Mouse (Mus musculus) stomach, embryonic 16.5 days (tissue): ENCODE data around the gene Keap1. TPM values are rescaled to one million over a fixed set of nuclear protein-coding genes. Genes with fewer than 3 reads are reported as not detected.
A peak's percentile ranks its signal among the peaks of the same experiment; 100 is the strongest.
"Not testable (repeated sequence)": the region's sequence is repeated elsewhere in the genome, so short reads cannot be mapped to it uniquely, and the experiment has no call there.

Source experiments
- ATAC-seq: fragments of 200-750 bp; cut with Nextera tagmentation; 2 replicates; pipeline ENCODE4 v1.8.0; 2017; ENCODE audit warnings: moderate number of reproducible peaks, moderate TSS enrichment; ENCODE audit not compliant: insufficient read depth, low FRiP score
- H3K27ac ChIP-seq: fragments of 300-500 bp; sonication (generic); 2 replicates; pipeline ENCODE4 v1.5.1; 2014; ENCODE audit warnings: low read length
- H3K27me3 ChIP-seq: fragments of 300-500 bp; sonication (generic); 2 replicates; pipeline ENCODE4 v1.6.1; 2014; ENCODE audit warnings: low read length, control low read depth, mixed read lengths; ENCODE audit not compliant: control insufficient read depth, insufficient read depth
- H3K36me3 ChIP-seq: fragments of 300-500 bp; sonication (generic); 2 replicates; pipeline ENCODE4 v1.6.1; 2014; ENCODE audit warnings: low read length; ENCODE audit not compliant: control insufficient read depth, insufficient read depth
- H3K4me1 ChIP-seq: fragments of 300-500 bp; sonication (generic); 2 replicates; pipeline ENCODE4 v1.6.1; 2014; ENCODE audit warnings: low read length, control low read depth, mixed read lengths; ENCODE audit not compliant: control insufficient read depth, insufficient read depth
- H3K4me2 ChIP-seq: fragments of 300-500 bp; sonication (generic); 2 replicates; pipeline ENCODE4 v1.6.1; 2014; ENCODE audit warnings: low read depth, low read length, mixed read lengths
- H3K4me3 ChIP-seq: fragments of 300-500 bp; sonication (generic); replicated peaks from 2 replicates; pipeline ENCODE4 v1.5.1; 2014; ENCODE audit warnings: mild to moderate bottlenecking, low read length
- H3K9ac ChIP-seq: fragments of 300-500 bp; sonication (generic); 2 replicates; pipeline ENCODE4 v1.6.1; 2014; ENCODE audit warnings: low read length
- H3K9me3 ChIP-seq: fragments of 300-500 bp; sonication (generic); replicated peaks from 2 replicates; pipeline ENCODE4 v1.6.1; 2016; ENCODE audit warnings: low read length, control low read depth; ENCODE audit not compliant: control insufficient read depth
- WGBS: fragments of 180-500 bp; shearing (Covaris S2); extraction: QIAGEN DNeasy Blood & Tissue Kit; methylation state at CpG from one replicate; pipeline ENCODE4 v1.1.7; 2014; 5-methylcytosine and 5-hydroxymethylcytosine counted together
- polyA plus RNA-seq: library from polyadenylated mRNA; unstranded; fragments of >200 nt; fragmentation: Nextera tagmentation; extraction: Ambion mirVana; gene quantifications from 2 replicates; pipeline ENCODE4 v1.2.1, GENCODE M21; 2015

The Keap1 gene
- polyA plus RNA-seq, 1 experiment from 2014 or later: 52.5 TPM

DNA sequence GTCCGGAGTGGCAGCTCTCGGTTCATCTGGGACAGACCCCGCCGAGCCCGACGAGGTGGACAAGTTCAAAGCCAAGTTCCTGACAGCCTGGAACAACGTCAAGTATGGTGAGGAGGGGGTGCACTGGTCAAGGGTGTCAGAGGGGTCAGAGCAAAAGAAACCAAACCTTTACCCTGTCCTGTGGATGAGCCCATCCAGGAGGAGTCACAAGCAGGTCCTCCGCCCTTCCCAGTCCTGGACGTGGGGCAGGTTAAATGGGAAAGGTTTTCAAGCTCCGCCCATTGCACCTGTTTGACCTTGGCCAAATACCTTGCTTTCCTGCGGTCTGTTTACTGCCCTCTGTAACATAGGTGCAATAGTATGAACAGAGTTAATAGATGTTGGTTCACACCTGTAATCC is 26.4 kb upstream of the Keap1 start:
- peak; percentile 24; the same call in 1 of the 2 replicates for ATAC-seq
- 5% methylated on average over 11 of the region's 11 CpGs for WGBS

DNA sequence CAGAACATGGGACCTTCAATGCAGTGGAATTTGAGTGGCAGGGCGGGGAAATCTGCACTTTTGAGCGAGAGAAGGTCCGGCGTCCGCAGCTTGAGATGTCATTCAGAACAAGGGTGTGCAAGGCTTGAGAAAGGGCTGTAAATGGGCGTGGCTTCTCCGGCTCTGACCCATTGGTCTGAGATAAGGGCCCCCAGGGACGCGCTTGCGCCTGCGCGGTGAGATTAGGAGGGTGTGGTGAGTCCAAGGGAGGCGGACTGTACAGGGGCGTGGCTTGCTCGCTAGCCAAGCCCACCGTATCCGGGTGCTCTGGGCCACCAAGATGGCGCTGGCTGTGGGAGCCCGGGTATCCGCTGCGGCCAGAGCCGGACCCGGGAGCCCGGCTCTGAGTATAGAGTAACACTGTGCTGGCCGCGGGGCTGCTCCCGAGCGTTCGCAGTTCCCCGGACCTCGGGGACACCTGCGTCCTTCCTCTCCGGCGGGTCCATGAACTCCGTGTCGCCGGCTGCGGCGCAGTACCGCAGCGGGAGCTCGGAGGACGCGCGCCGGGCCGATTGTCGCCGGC is 25.9 kb upstream of the Keap1 start, which contains the start of gene Atg4d:
TSS of gene Atg4d (plus strand) at position 294 of the 562 bp plus-strand sequence.
- Histone ChIP-seq H3K9me3 (no peaks in the 10 kb centered on the region), H3K4me3 (peak within 1 kb of the TSS; percentile 77), H3K9ac (peak within 1 kb of the TSS; percentile 89), H3K36me3 (peaks cover 7% of the 10 kb centered on the region; the same call in 1 of the 2 replicates), H3K4me2 (peak within 1 kb of the TSS; percentile 57), H3K27ac (peak within 1 kb of the TSS; percentile 79), H3K27me3 (no peaks in the 10 kb centered on the region), H3K4me1 (peaks cover 19% of the 10 kb centered on the region)
- under 1% methylated on average over 49 of the region's 49 CpGs for WGBS
- ATAC-seq: peak; percentile 99

More for the DNA sequence above, 26.4 kb upstream of the Keap1 start:
- H3K27ac ChIP-seq: peak overlapping the region; percentile 79
- no peaks in the 10 kb centered on the region for H3K9me3 ChIP-seq
- H3K4me2 ChIP-seq: peak overlapping the region; percentile 57
- peak overlapping the region; percentile 77 for H3K4me3 ChIP-seq
- peaks cover 19% of the 10 kb centered on the region for H3K4me1 ChIP-seq
- H3K36me3 ChIP-seq: peaks cover 12% of the 10 kb centered on the region
- no peaks in the 10 kb centered on the region for H3K27me3 ChIP-seq
- peak overlapping the region; percentile 89 for H3K9ac ChIP-seq

DNA sequence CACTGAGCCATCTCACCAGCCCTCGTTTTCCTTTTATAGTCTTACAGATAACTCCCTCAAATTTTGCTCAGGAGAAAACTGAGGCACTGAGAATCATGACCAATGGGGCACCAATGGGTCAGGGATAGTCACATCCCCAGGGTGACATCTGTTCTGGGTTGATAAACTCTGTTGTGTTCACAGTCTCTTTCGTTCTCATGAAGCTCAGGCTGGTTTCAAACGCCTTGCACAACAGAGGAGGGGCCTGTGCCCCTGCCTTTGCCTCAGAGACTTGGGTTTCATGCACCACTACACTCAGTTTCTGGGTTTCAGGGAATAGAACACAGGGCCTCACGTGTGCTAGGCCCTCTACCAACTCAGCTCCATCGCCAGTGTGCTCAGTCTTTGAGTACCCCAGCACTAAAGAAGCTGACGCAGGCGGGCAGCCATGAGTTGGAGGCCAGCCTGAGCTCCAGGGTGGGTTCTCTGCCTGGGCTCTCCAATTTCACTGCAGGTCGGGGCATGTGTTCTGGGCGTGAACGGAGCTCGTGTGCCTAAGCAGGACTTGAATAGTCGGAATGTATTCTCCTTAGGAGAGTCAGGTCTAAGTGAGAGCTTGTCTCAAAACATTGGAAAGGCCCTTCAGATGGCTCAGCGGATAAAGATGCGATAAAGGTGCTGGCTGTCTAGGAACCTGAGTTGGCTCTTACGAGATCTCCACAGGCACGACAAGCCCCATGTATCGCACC is 25.3 kb upstream of the Keap1 start:
- WGBS: 17% methylated on average over 17 of the region's 17 CpGs
- H3K4me1 ChIP-seq: peaks cover 19% of the 10 kb centered on the region
- H3K27me3 ChIP-seq: no peaks in the 10 kb centered on the region
- peak overlapping the region; percentile 77 for H3K4me3 ChIP-seq
- H3K36me3 ChIP-seq: peaks cover 6% of the 10 kb centered on the region; the same call in 1 of the 2 replicates
- H3K9ac ChIP-seq: peak overlapping the region; percentile 89
- no peaks in the 10 kb centered on the region for H3K9me3 ChIP-seq
- ATAC-seq: peak; percentile 27
- peak overlapping the region; percentile 79 for H3K27ac ChIP-seq
- peak overlapping the region; percentile 57 for H3K4me2 ChIP-seq

DNA sequence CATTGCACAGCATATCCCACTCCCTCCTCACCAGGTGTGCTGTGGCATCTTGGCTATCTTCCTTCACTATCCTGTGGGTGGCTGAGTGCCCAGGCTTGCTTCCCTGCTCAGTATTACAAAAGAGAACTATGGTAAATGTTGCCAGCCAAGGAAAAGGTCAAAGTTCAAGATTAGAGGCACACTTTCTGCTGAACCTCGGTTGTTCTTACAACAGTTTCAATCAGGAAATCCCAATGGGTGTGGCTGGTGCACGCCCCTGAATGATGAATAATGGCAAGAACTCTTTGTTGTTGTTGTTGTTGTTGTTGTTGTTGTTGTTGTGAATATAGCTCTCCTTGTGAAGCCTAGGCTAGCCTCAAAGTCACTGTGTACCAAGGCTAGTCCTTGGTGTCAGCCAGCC is 22.7 kb upstream of the Keap1 start:
- Histone ChIP-seq H3K9ac (no peak overlapping the region), H3K4me3 (no peak overlapping the region), H3K9me3 (no peaks in the 10 kb centered on the region), H3K4me1 (peaks cover 16% of the 10 kb centered on the region), H3K27me3 (no peaks in the 10 kb centered on the region), H3K4me2 (no peak overlapping the region), H3K36me3 (no peaks in the 10 kb centered on the region), H3K27ac (no peak overlapping the region)
- WGBS: 39% methylated on average over 2 of the region's 2 CpGs
- no peak for ATAC-seq

DNA sequence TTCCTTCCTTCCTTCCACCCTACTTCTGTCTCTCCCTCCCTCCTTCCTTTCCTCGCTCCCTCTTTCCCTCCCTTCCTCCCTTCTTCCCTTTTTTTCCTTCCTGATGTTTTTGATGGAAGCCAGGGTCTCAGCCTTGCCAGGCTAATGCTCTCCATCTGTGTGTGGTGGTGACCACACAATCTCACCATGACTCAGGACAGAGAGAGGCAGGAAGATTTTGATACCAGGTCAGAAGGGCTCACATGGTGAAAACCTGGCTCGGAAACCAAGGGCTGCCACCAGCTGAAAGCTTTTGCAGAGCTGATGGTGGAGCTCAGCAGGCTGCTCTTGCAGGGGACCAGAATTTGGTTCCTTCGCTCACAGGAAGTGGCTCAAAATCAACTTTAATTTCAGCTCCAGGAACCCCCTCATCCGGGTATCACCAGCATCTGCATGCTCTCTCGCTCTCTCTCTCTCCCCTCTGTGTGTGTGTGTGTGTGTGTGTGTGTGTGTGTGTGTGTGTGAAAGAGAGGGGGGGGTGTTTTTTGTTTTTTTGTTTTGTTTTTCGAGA is 21.4 kb upstream of the Keap1 start:
- no peak overlapping the region for H3K27ac ChIP-seq
- peaks cover 5% of the 10 kb centered on the region; the same call in 1 of the 2 replicates for H3K4me1 ChIP-seq
- 66% methylated on average over 6 of the region's 6 CpGs for WGBS
- H3K27me3 ChIP-seq: no peaks in the 10 kb centered on the region
- H3K36me3 ChIP-seq: no peaks in the 10 kb centered on the region
- no peak for ATAC-seq
- H3K9ac ChIP-seq: no peak overlapping the region
- no peak overlapping the region for H3K4me3 ChIP-seq
- no peaks in the 10 kb centered on the region for H3K9me3 ChIP-seq
- no peak overlapping the region for H3K4me2 ChIP-seq

DNA sequence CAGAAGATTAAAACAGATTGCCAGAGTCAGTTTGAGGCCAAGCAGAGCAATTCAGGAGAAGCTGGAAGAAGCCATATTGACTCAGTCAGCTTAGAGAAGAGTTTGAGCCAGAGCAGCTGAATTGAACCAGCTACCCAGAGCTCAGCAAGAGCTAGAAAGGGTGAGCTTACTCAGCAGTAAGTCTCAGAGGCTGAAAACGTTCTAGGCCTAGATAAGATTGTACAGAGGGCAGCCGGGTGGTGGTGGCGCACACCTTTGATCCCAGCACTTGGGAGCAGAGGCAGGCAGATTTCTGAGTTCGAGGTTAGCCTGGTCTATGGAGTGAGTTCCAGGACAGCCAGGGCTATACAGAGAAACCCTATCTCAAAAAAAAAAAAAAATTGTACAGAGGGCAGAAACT is 17.2 kb upstream of the Keap1 start:
- not testable (repeated sequence) for H3K27ac ChIP-seq, ATAC-seq, H3K36me3 ChIP-seq, H3K4me3 ChIP-seq, H3K4me1 ChIP-seq, H3K9ac ChIP-seq, H3K4me2 ChIP-seq, H3K27me3 ChIP-seq, H3K9me3 ChIP-seq
- 84% methylated on average over 4 of the region's 4 CpGs for WGBS

DNA sequence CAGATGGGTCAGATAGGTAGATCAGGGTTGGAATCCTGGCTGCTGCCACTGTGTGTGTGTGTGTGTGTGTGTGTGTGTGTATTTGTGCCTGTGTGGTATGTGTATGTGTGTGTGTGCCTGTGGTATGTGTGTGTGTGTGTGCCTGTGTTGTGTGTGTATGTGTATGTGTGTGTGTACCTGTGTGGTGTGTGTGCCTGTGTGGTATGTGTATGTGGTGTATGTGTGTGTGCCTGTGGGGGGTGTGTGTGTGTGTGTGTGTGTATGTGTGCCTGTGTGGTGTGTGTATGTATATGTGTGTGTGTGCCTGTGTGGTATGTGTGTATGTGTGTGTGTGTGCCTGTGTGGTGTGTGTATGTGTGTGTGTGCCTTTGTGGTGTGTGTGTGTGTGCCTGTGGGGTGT is 15.5 kb upstream of the Keap1 start:
- ATAC-seq: no peak
- peaks cover 5% of the 10 kb centered on the region for H3K27me3 ChIP-seq
- H3K27ac ChIP-seq: no peak overlapping the region
- no peak overlapping the region for H3K4me2 ChIP-seq
- no peak overlapping the region for H3K9ac ChIP-seq
- H3K36me3 ChIP-seq: no peaks in the 10 kb centered on the region
- no peak overlapping the region for H3K4me3 ChIP-seq
- H3K9me3 ChIP-seq: no peaks in the 10 kb centered on the region
- no peaks in the 10 kb centered on the region for H3K4me1 ChIP-seq

DNA sequence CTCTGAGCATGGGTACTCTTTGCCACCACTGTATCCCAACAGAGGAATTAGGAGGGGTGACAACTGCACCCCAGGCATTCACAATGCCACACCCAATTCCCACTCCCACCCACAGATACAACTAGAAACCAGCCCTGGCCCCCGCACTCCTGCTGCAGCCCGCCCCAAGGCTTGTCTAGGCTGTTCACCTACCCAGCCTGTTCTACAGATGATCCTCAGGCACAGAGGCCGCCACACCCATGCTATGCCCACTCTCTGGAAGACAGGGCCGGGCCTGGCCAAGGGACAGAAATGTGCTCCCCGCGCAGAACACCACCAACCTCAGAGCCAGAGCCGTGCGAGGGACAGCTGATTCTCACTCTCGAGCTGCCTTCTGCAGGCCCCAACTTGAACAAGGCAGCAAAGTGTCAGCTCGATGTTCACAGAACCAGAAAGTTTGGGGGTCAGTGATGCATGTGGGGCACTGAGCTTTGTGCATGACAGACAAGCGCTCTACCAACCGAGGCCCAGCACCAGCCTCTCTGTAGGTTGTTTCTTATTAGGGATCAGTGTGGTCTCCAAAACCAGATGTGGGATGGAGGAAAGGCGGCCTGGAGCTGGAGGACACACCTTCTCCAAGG is 12.1 kb upstream of the Keap1 start:
- Histone ChIP-seq H3K27me3 (peaks cover 31% of the 10 kb centered on the region), H3K9ac (no peak overlapping the region; the same call in 1 of the 2 replicates), H3K4me3 (no peak overlapping the region), H3K4me2 (peak overlapping the region; percentile 16; the same call in 1 of the 2 replicates), H3K9me3 (no peaks in the 10 kb centered on the region), H3K4me1 (no peaks in the 10 kb centered on the region), H3K36me3 (no peaks in the 10 kb centered on the region), H3K27ac (peak overlapping the region; percentile 82)
- 40% methylated on average over 13 of the region's 13 CpGs for WGBS
- ATAC-seq: peak; percentile 63; the same call in 1 of the 2 replicates

DNA sequence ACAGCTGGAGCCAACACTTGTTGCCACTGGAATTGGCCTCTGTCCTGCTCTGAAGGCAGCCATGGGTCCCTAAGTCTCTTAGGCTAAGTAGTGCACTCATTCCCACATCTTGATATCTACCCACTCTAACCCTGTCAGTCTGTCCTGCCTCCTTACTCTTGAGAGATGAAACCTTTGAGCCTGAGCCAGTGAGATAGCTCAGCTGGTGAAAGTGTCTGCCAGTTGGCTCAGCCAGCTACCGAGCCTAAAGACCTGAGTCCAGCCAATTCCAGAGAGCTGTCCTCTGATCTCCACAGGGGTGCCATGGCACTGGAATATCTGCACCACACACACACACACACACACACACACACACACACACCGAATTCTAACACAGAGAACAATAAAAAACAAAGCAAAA is 11.3 kb upstream of the Keap1 start:
- Histone ChIP-seq H3K4me3 (no peak overlapping the region), H3K27me3 (peaks cover 38% of the 10 kb centered on the region), H3K9ac (no peak overlapping the region), H3K36me3 (no peaks in the 10 kb centered on the region), H3K4me2 (no peak overlapping the region), H3K27ac (peak overlapping the region; percentile 82), H3K4me1 (no peaks in the 10 kb centered on the region), H3K9me3 (no peaks in the 10 kb centered on the region)
- no peak for ATAC-seq
- 40% methylated on average over 2 of the region's 2 CpGs for WGBS
